Mouse (Mus musculus) G1E (cell line): ENCODE measurements around the gene Sec14l5. TPM values are rescaled to one million over a fixed set of nuclear protein-coding genes. Genes with fewer than 3 reads are reported as not detected.
A peak's percentile ranks its signal among the peaks of the same experiment; 100 is the strongest.

Experiments
- ATAC-seq: 2 replicates; pipeline ENCODE4 v1.8.0; 2016; ENCODE audit warnings: mild to moderate bottlenecking; ENCODE audit not compliant: insufficient number of reproducible peaks, poor library complexity, low FRiP score, severe bottlenecking; ENCODE audit errors: extremely low read depth
- DNase-seq: peaks from one replicate; pipeline ENCODE4 v3.0.0; 2012; ENCODE audit warnings: low spot score
- H3K27me3 ChIP-seq: 2 replicates; pipeline ENCODE4 v1.6.1; 2012; ENCODE audit warnings: mild to moderate bottlenecking, low read length, inconsistent platforms; ENCODE audit not compliant: insufficient read depth
- H3K36me3 ChIP-seq: replicated peaks from 2 replicates; pipeline ENCODE3; 2012; ENCODE audit warnings: mild to moderate bottlenecking, inconsistent platforms
- H3K4me1 ChIP-seq: 2 replicates; pipeline ENCODE4 v1.6.1; 2012; ENCODE audit warnings: low read depth, low read length, inconsistent platforms, mixed read lengths; ENCODE audit not compliant: insufficient read depth
- H3K4me3 ChIP-seq: 2 replicates; pipeline ENCODE4 v1.5.1; 2012; ENCODE audit warnings: low read depth, mild to moderate bottlenecking, inconsistent platforms, low read length, moderate library complexity, mixed read lengths
- H3K9me3 ChIP-seq: replicated peaks from 2 replicates; pipeline ENCODE4 v1.6.1; 2012; ENCODE audit warnings: inconsistent platforms
- CTCF ChIP-seq: IDR thresholded peaks from 2 replicates; pipeline ENCODE4 v1.5.1; 2012; ENCODE audit warnings: low read depth, low read length, inconsistent platforms, mixed read lengths
- GATA1 ChIP-seq: IDR thresholded peaks from 2 replicates; pipeline ENCODE4 v1.6.1; 2012; ENCODE audit warnings: borderline replicate concordance, low read length, inconsistent platforms, mixed read lengths
- GATA2 ChIP-seq: IDR thresholded peaks from 2 replicates; pipeline ENCODE4 v1.6.1; 2012; ENCODE audit warnings: low read depth, low read length, inconsistent platforms, borderline replicate concordance
- POLR2AphosphoS5 ChIP-seq: IDR thresholded peaks from 2 replicates; pipeline ENCODE4 v1.6.1; 2012; ENCODE audit warnings: low read depth, low read length, inconsistent platforms; ENCODE audit not compliant: insufficient replicate concordance
- TAL1 ChIP-seq: conservative IDR thresholded peaks from 2 replicates; pipeline ENCODE4 v1.6.1; 2012; ENCODE audit warnings: low read depth, low read length, inconsistent platforms, mixed read lengths
- polyA plus RNA-seq: library from polyadenylated mRNA; stranded (reverse); fragments of >175 nt; gene quantifications from 2 replicates; pipeline ENCODE4 v1.2.3, GENCODE M21; 2012
- total RNA-seq, 2 experiments: library from RNA; stranded (forward) in 1 of 2; stranded (reverse) in 1 of 2; fragments of 200-1000 nt in 1 of 2; fragments of >200 nt in 1 of 2; fragmentation: Nextera tagmentation in 1 of 2; gene quantifications; 2 replicates each; pipeline ENCODE4 v1.2.3; 2014 to 2017

Gene Sec14l5
- total and polyA plus RNA-seq, 3 experiments: 0.11 TPM; not detected in 2

GRCm38 (mm10) chr16:5184101-5184500, 37.2 kb downstream of the Sec14l5 start:
- no peak for TF ChIP-seq TAL1
- no peak for TF ChIP-seq POLR2AphosphoS5
- TF ChIP-seq CTCF: no peak
- no peak for TF ChIP-seq GATA1
- no peak for TF ChIP-seq GATA2
- no peaks in the 10 kb centered on the region for H3K36me3 ChIP-seq
- ATAC-seq (no peak), DNase-seq (no peak)
- no peaks in the 10 kb centered on the region for H3K4me1 ChIP-seq
- H3K9me3 ChIP-seq: no peaks in the 10 kb centered on the region
- H3K27me3 ChIP-seq: peaks cover 13% of the 10 kb centered on the region
- H3K4me3 ChIP-seq: no peak overlapping the region

- ATAC-seq (no peak), DNase-seq (no peak)
- Histone ChIP-seq H3K4me3 (no peak overlapping the region), H3K4me1 (no peaks in the 10 kb centered on the region), H3K27me3 (peaks cover 20% of the 10 kb centered on the region), H3K9me3 (no peaks in the 10 kb centered on the region), H3K36me3 (no peaks in the 10 kb centered on the region)
- TF ChIP-seq CTCF (no peak), GATA2 (no peak), POLR2AphosphoS5 (no peak), TAL1 (no peak), GATA1 (no peak)
These were observed 38.0 kb downstream of the Sec14l5 start for GRCm38 (mm10) chr16:5184956-5185355.

DNA sequence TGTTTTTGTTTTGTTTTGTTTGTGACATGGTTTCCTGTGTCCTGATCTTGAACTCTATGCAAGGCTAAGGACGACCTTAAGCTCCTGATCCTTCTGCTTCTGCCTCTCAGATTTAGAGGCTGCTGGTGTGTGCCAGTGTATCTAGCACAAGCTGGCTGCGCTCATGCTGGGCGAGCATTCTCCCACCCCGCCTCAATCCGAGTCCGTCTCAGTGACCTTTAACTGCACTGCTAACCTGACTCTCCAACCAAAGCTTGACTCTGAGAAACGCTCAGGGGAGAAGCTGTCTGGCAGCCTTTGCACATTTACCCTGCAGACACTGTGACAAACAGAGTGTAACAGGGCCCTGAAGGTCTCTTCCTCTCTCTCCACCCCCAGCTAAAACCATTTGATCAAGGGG, 38.8 kb downstream of the Sec14l5 start:
- Histone ChIP-seq H3K36me3 (no peaks in the 10 kb centered on the region), H3K4me3 (no peak overlapping the region), H3K9me3 (no peaks in the 10 kb centered on the region), H3K27me3 (peaks cover 20% of the 10 kb centered on the region), H3K4me1 (no peaks in the 10 kb centered on the region)
- TF ChIP-seq GATA1: no peak
- ATAC-seq: no peak
- no peak for DNase-seq

- Histone ChIP-seq H3K27me3 (peaks cover 19% of the 10 kb centered on the region), H3K4me1 (no peaks in the 10 kb centered on the region), H3K4me3 (no peak overlapping the region), H3K9me3 (no peaks in the 10 kb centered on the region), H3K36me3 (no peaks in the 10 kb centered on the region)
- DNase-seq (no peak), ATAC-seq (no peak)
- TF ChIP-seq POLR2AphosphoS5 (no peak), GATA2 (no peak), GATA1 (no peak), TAL1 (no peak), CTCF (no peak)
These were observed 39.3 kb downstream of the Sec14l5 start for GRCm38 (mm10) chr16:5186234-5186633.

DNA sequence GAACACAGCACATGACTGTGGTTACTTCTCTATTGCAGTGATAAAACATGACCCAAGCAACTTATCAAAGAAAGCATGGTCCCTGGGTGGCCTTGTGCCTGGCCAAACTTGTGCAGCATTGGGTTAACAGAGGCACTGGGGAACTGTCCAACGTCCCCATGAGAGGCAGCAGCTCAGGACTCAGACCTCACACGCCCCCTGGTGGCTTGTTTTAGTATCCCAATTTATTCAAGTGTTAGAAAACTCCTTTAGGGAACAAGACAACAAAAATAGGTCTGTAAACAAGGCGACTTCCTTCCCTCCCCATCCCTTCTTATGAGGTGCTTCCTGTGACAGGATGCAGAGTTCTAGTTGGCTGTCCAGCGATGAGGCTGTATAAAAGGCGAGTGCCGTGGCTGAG, 48.2 kb downstream of the Sec14l5 start:
- Histone ChIP-seq H3K9me3 (no peaks in the 10 kb centered on the region), H3K27me3 (peaks cover 3% of the 10 kb centered on the region; the same call in 1 of the 2 replicates), H3K4me3 (no peak overlapping the region), H3K4me1 (no peaks in the 10 kb centered on the region; the same call in 1 of the 2 replicates), H3K36me3 (peaks cover 54% of the 10 kb centered on the region)
- peak; percentile 45; the same call in 1 of the 2 replicates for ATAC-seq
- DNase-seq: peak; percentile 52
- TF ChIP-seq GATA1 (no peak), CTCF (peak; percentile 54; the same call in 1 of the 2 replicates)

GRCm38 (mm10) chr16:5202681-5203080, 55.8 kb downstream of the Sec14l5 start:
- H3K4me1 ChIP-seq: peaks cover 21% of the 10 kb centered on the region
- H3K36me3 ChIP-seq: peaks cover 60% of the 10 kb centered on the region
- TF ChIP-seq CTCF (no peak), GATA1 (no peak), TAL1 (no peak), GATA2 (no peak), POLR2AphosphoS5 (no peak)
- DNase-seq: peak; percentile 71
- peak overlapping the region; percentile 97 for H3K4me3 ChIP-seq
- H3K27me3 ChIP-seq: no peaks in the 10 kb centered on the region
- no peaks in the 10 kb centered on the region for H3K9me3 ChIP-seq
- ATAC-seq: no peak; the same call in 1 of the 2 replicates

DNA sequence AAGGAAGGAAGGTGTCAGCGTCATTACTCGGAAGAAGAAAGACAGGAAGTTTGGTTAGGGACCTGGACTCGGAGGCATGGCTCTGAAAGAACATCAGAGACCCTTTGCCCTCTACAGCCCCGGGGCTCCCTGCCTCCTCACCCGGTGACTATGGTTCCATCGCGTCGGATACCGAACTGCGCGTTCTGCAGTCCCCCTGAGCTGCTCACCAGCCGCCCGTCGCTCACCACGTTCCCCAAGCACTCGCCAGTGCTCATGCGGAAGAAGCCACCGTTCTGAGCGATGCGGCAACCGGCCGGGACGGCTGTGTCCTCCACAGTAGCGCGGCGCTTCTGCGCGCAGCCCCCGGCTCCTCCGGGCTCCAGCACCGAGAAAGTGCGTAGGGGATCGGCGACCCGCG, 56.3 kb downstream of the Sec14l5 start:
- no peaks in the 10 kb centered on the region for H3K27me3 ChIP-seq
- peaks cover 21% of the 10 kb centered on the region for H3K4me1 ChIP-seq
- DNase-seq (peak; percentile 48), ATAC-seq (no peak)
- peak overlapping the region; percentile 97 for H3K4me3 ChIP-seq
- H3K9me3 ChIP-seq: no peaks in the 10 kb centered on the region
- TF ChIP-seq TAL1: no peak
- TF ChIP-seq GATA2: no peak
- no peak for TF ChIP-seq GATA1
- TF ChIP-seq CTCF: no peak
- no peak for TF ChIP-seq POLR2AphosphoS5
- H3K36me3 ChIP-seq: peaks cover 55% of the 10 kb centered on the region
